Mouse (Mus musculus): ENCODE results near the gene Slc29a2.

- no peak for TF ChIP-seq POLR2A (IDR thresholded peaks at IDR 0.05; ENCODE audit: borderline replicate concordance, extremely low read depth, low read depth, low read length)
- no peak for TF ChIP-seq CTCF (IDR thresholded peaks at IDR 0.05; ENCODE audit: insufficient read depth, low read length)
Observed at GRCm38 (mm10) chr19:4990256-4990625, 33.4 kb upstream of the Slc29a2 start, which contains the start of gene Npas4.
